ENCODE assay signal across 11 mouse cellular contexts in genomic region chr1:160968643-160969042, GRCm38 (mm10).
"Had no signal": no experiment of that assay in that cellular context is flagged by ENCODE, and none has a peak within 500 bp of the region (broad histone marks: within the 10 kb centered on the region; RNA-seq: fewer than 3 reads in every experiment).

No protein-coding gene starts in this region.

- DNase-seq: kidney, postnatal 14 days; layer of hippocampus, adult 9-11 months; layer of hippocampus, postnatal 36 days; left cerebral cortex, postnatal 4 days; lung, embryonic 14.5 days; lung, postnatal 10 days; lung, postnatal 4 days; midbrain, embryonic 14.5 days; spleen, adult 18-20 months; thymus, adult 18-20 months; thymus, postnatal 14 days had no signal
